Mouse (Mus musculus) lung, postnatal 0 days (tissue): Measurements from ENCODE around the gene Tbc1d8b. TPM values are rescaled to one million over a fixed set of nuclear protein-coding genes. Genes with fewer than 3 reads are reported as not detected.

ENCODE experiments used
- ATAC-seq: fragments of 200-750 bp; cut with Nextera tagmentation; 2 replicates; pipeline ENCODE4 v1.8.0; 2017; ENCODE audit warnings: moderate library complexity
- DNase-seq: peaks from one replicate; pipeline ENCODE4 v3.0.0-alpha.2; 2016; ENCODE audit warnings: low spot score
- H3K27ac ChIP-seq: fragments of 300-500 bp; sonication (generic); 2 replicates; pipeline ENCODE4 v1.5.1; 2014; ENCODE audit warnings: antibody characterized with exemption, mild to moderate bottlenecking, low read length, mixed read lengths
- H3K27me3 ChIP-seq: fragments of 300-500 bp; sonication (generic); replicated peaks from 2 replicates; pipeline ENCODE4 v1.6.1; 2014; ENCODE audit warnings: low read length, mixed read lengths; ENCODE audit not compliant: insufficient read depth
- H3K36me3 ChIP-seq: fragments of 300-500 bp; sonication (generic); 2 replicates; pipeline ENCODE4 v1.6.1; 2014; ENCODE audit warnings: low read length, mixed read lengths; ENCODE audit not compliant: insufficient read depth
- H3K4me1 ChIP-seq: fragments of 300-500 bp; sonication (generic); 2 replicates; pipeline ENCODE4 v1.6.1; 2014; ENCODE audit warnings: antibody characterized with exemption, low read depth, low read length, mixed read lengths; ENCODE audit not compliant: insufficient read depth
- H3K4me2 ChIP-seq: fragments of 300-500 bp; sonication (generic); replicated peaks from 2 replicates; pipeline ENCODE4 v1.6.1; 2014; ENCODE audit warnings: low read depth, mild to moderate bottlenecking, low read length, moderate library complexity, mixed read lengths
- H3K4me3 ChIP-seq: fragments of 300-500 bp; sonication (generic); 2 replicates; pipeline ENCODE4 v1.5.1; 2014; ENCODE audit warnings: low read depth, low read length
- H3K9ac ChIP-seq: fragments of 300-500 bp; sonication (generic); replicated peaks from 2 replicates; pipeline ENCODE4 v1.6.1; 2014; ENCODE audit warnings: low read depth, mild to moderate bottlenecking
- H3K9me3 ChIP-seq: fragments of 300-500 bp; sonication (generic); 2 replicates; pipeline ENCODE4 v1.6.1; 2016; ENCODE audit warnings: low read length, mixed read lengths
- CTCF ChIP-seq: IDR thresholded peaks from 2 replicates; pipeline ENCODE4 v1.5.1; 2016; ENCODE audit warnings: antibody characterized with exemption, mild to moderate bottlenecking
- EP300 ChIP-seq: IDR thresholded peaks from 2 replicates; pipeline ENCODE4 v1.6.1; 2016; ENCODE audit warnings: antibody characterized with exemption, mild to moderate bottlenecking, control low read depth
- WGBS: fragments of 180-500 bp; shearing (Covaris S2); extraction: QIAGEN DNeasy Blood & Tissue Kit; methylation state at CpG from one replicate; pipeline ENCODE4 v1.1.7; 2014; 5-methylcytosine and 5-hydroxymethylcytosine counted together
- polyA plus RNA-seq: library from polyadenylated mRNA; unstranded; fragments of >200 nt; fragmentation: Nextera tagmentation; extraction: Ambion mirVana; gene quantifications from 2 replicates; pipeline ENCODE4 v1.2.1, GENCODE M21; 2015

The Tbc1d8b gene
- 2.2 and 2.5 TPM in 2 replicates for polyA plus RNA-seq

DNA sequence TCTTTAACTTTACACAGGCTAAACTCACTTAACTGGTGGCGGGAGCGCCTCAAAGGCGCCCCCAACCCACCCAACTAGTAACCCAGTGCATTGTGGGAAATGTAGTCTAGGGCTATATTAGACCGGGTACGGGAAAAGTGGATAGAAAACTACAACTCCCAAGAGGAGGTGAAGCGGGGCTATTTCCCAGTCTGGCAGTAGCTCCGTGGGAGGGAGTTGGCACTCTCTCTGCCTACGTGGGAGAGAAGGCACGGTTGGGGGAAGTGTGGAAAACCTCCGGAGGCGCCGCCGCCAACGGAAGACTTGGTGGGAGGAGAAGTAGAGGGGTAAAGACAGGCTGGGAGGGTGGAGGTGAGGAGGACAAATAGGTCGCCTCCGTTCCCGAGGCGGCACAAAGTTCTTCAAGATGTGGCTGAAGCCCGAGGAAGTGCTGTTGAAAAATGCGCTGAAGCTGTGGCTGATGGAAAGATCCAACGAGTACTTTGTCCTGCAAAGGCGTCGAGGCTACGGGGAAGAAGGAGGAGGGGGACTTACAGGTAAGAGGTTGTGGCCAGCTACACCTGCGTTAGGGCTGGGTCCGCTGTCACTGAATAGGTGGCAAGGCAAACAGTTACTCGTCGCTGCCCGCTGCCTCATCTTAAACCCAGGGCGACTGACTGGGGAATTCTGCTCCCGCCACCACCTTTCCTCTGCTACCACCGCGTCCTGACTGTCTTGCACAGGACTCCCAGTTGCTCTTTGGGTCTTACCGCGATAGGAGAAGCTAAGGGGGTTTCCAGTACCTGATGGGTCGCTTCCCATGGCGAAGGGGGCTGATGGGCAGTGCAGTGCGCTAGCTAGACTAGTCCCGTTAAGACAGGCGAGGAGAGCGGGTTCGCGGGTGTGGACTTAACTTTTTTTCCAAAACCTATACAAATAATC is at the start of gene Tbc1d8b:
Gene Tbc1d8b, plus strand, starts transcription at position 222 of the 921 bp plus-strand sequence.
- Histone ChIP-seq H3K4me3 (peak within 1 kb of the TSS; percentile 54), H3K9me3 (no peaks in the 10 kb centered on the region), H3K36me3 (no peaks in the 10 kb centered on the region), H3K4me1 (no peaks in the 10 kb centered on the region), H3K9ac (peak within 1 kb of the TSS; percentile 36; the same call in 1 of the 2 replicates), H3K27ac (peak within 1 kb of the TSS; percentile 66), H3K4me2 (peak within 1 kb of the TSS; percentile 61), H3K27me3 (no peaks in the 10 kb centered on the region)
- peak; percentile 95 for DNase-seq
- TF ChIP-seq EP300 = no peak
- TF ChIP-seq CTCF = peak; percentile 20
- ATAC-seq = peak; percentile 100
- WGBS = 8% methylated on average over 36 of the region's 43 CpGs

DNA sequence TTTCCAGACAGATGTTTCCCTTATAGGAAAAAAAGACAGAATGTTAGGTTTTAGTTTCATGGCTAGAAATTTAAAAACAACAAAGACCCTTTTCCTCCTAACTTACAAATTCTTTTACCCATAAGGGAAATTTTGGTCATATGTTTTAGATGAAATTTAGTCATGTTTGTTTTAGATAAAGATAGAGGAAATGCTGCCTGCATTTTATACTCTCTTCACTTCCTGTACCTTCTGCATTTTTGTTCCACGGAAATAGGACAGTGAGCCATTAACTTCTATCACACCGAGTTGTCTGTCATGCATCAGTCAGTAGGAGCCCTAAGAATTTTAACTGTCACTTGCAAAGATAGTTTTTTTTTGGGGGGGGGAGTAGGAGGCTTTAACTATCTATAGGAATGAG is 45.1 kb upstream of the Tbc1d8b start:
- Histone ChIP-seq H3K9me3 (no peaks in the 10 kb centered on the region), H3K36me3 (no peaks in the 10 kb centered on the region), H3K4me3 (no peak overlapping the region), H3K4me2 (no peak overlapping the region), H3K27ac (no peak overlapping the region), H3K4me1 (no peaks in the 10 kb centered on the region), H3K9ac (no peak overlapping the region), H3K27me3 (no peaks in the 10 kb centered on the region)
- ATAC-seq (no peak), DNase-seq (no peak)
- 28% methylated on average over 2 of the region's 2 CpGs for WGBS
- TF ChIP-seq EP300 (no peak), CTCF (no peak)

GRCm38 (mm10) chrX:139640418-139640817 is 44.4 kb upstream of the Tbc1d8b start:
- Histone ChIP-seq H3K4me3 (no peak overlapping the region), H3K9ac (no peak overlapping the region), H3K27ac (no peak overlapping the region), H3K27me3 (no peaks in the 10 kb centered on the region), H3K4me2 (no peak overlapping the region), H3K9me3 (no peaks in the 10 kb centered on the region), H3K36me3 (no peaks in the 10 kb centered on the region), H3K4me1 (no peaks in the 10 kb centered on the region)
- DNase-seq (no peak), ATAC-seq (no peak)
- TF ChIP-seq EP300 (no peak), CTCF (no peak)

- ATAC-seq (no peak), DNase-seq (peak; percentile 4)
- H3K27ac ChIP-seq = no peak overlapping the region
- no peaks in the 10 kb centered on the region for H3K27me3 ChIP-seq
- no peak for TF ChIP-seq EP300
- TF ChIP-seq CTCF = no peak
- no peak overlapping the region for H3K4me2 ChIP-seq
- H3K36me3 ChIP-seq = no peaks in the 10 kb centered on the region
- H3K4me1 ChIP-seq = no peaks in the 10 kb centered on the region
- H3K9me3 ChIP-seq = no peaks in the 10 kb centered on the region
- no peak overlapping the region for H3K9ac ChIP-seq
- H3K4me3 ChIP-seq = no peak overlapping the region
- 63% methylated on average over 5 of the region's 5 CpGs for WGBS
Measured at GRCm38 (mm10) chrX:139652226-139652625, 32.6 kb upstream of the Tbc1d8b start.

GRCm38 (mm10) chrX:139653292-139653691 is 31.5 kb upstream of the Tbc1d8b start:
- no peak overlapping the region for H3K4me2 ChIP-seq
- no peak overlapping the region for H3K9ac ChIP-seq
- WGBS = 50% methylated on average over 3 of the region's 3 CpGs
- no peak overlapping the region for H3K4me3 ChIP-seq
- ATAC-seq (no peak; the same call in 1 of the 2 replicates), DNase-seq (peak; percentile 10)
- no peaks in the 10 kb centered on the region for H3K4me1 ChIP-seq
- H3K9me3 ChIP-seq = no peaks in the 10 kb centered on the region
- H3K36me3 ChIP-seq = no peaks in the 10 kb centered on the region
- H3K27me3 ChIP-seq = no peaks in the 10 kb centered on the region
- TF ChIP-seq EP300 = no peak
- TF ChIP-seq CTCF = no peak
- no peak overlapping the region for H3K27ac ChIP-seq

DNA sequence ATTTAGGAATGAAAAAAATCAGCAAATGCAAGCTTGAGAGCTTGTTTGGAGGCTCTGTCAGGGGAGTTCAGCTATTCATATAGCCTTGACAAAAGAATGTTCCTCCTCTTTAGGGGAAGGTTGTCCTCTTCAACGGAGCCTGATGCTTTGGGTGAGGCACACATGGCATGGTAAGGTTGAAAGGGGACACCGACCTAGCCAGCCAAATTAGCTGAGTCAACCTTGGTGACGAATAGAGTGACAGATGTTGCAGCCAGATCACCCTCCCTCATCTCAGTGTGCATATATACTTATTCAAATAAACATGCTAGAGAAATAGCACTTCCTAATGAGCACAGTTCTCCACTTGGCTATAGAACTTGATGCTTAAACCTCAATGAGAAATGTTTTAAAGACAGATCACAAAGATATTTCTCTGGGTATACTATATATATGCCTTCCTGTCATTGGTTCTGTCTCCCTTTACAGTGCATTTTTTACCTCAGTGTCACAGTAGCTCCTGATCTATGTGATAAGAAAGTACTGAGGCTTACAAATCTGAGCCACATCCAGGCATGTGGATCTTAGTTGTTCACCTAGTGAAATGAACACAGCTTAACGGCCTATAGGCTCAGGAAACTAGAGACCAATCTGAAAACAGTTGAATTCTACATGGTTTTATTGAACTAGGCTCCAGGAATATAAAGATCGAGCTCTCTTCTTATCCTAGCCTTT is 30.3 kb upstream of the Tbc1d8b start:
- H3K9me3 ChIP-seq = no peaks in the 10 kb centered on the region
- H3K4me3 ChIP-seq = no peak overlapping the region
- no peak for ATAC-seq
- no peaks in the 10 kb centered on the region for H3K27me3 ChIP-seq
- WGBS = 69% methylated on average over 5 of the region's 5 CpGs
- H3K4me2 ChIP-seq = no peak overlapping the region
- no peak for DNase-seq
- H3K27ac ChIP-seq = no peak overlapping the region
- TF ChIP-seq EP300 (no peak), CTCF (no peak)
- H3K36me3 ChIP-seq = no peaks in the 10 kb centered on the region
- no peaks in the 10 kb centered on the region for H3K4me1 ChIP-seq
- no peak overlapping the region for H3K9ac ChIP-seq
